Mouse (Mus musculus) layer of hippocampus, adult 18-20 months (tissue): Measurements from ENCODE around the gene Lix1l. TPM values are rescaled to one million over a fixed set of nuclear protein-coding genes. Genes with fewer than 3 reads are reported as not detected.
A peak's percentile ranks its signal among the peaks of the same experiment; 100 is the strongest.
"Not testable (repeated sequence)": the region's sequence is repeated elsewhere in the genome, so short reads cannot be mapped to it uniquely, and the experiment has no call there.

Source experiments
- DNase-seq, 2 experiments: peaks; one replicate each; pipeline ENCODE4 v3.0.0; 2022; ENCODE audit warnings: low spot score in 2 of 2
- total RNA-seq, 2 experiments: library from RNA; stranded (reverse); gene quantifications; 2 replicates each; pipeline ENCODE4 v1.2.3; 2021

Gene Lix1l
- total RNA-seq, 2 experiments from 2014 or later = 30.9 to 33.0 TPM

- DNase-seq = no peak
Observed at GRCm38 (mm10) chr3:96623201-96623600, 22.3 kb downstream of the Lix1l start.

GRCm38 (mm10) chr3:96629729-96630600, 29.0 kb downstream of the Lix1l start, which contains the start of gene Rbm8a:
TSS of gene Rbm8a (plus strand) at chr3:96629933.
- peak; percentile 95 to 99 for DNase-seq

- DNase-seq = no peak
Observed at GRCm38 (mm10) chr3:96632058-96632457, 31.1 kb downstream of the Lix1l start.

- DNase-seq = no peak
Observed at GRCm38 (mm10) chr3:96634015-96634414, 33.1 kb downstream of the Lix1l start.

- peak; percentile 84 to 93 for DNase-seq
Observed at GRCm38 (mm10) chr3:96634928-96635879, 34.3 kb downstream of the Lix1l start, which contains the start of the genes Pex11b and Gm42957. TSS of gene Pex11b (plus strand) at chr3:96635376. TSS of gene Gm42957 (plus strand) at chr3:96635474.

- no peak for DNase-seq
Observed at GRCm38 (mm10) chr3:96635906-96636305, 35.0 kb downstream of the Lix1l start.

GRCm38 (mm10) chr3:96636448-96636847, 35.5 kb downstream of the Lix1l start:
- DNase-seq = no peak

GRCm38 (mm10) chr3:96639219-96639618, 38.3 kb downstream of the Lix1l start:
- peak in 1 of 2 experiments; percentile 70 for DNase-seq

- DNase-seq = peak in 1 of 2 experiments; percentile 27
Observed at GRCm38 (mm10) chr3:96645018-96645649, 44.2 kb downstream of the Lix1l start, which contains the start of gene Itga10. TSS of gene Itga10 (plus strand) at chr3:96645584.

GRCm38 (mm10) chr3:96647365-96647764, 46.4 kb downstream of the Lix1l start:
- no peak for DNase-seq

- DNase-seq = no peak
Observed at GRCm38 (mm10) chr3:96660901-96661300, 60.0 kb downstream of the Lix1l start.

- no peak for DNase-seq
Observed at GRCm38 (mm10) chr3:96662731-96663316, 61.9 kb downstream of the Lix1l start.

GRCm38 (mm10) chr3:96663432-96664239, 62.7 kb downstream of the Lix1l start:
- peak; percentile 83 to 94 for DNase-seq

- DNase-seq = not testable (repeated sequence)
Observed at GRCm38 (mm10) chr3:96665732-96666363, 64.9 kb downstream of the Lix1l start.

GRCm38 (mm10) chr3:96666916-96667315, 66.0 kb downstream of the Lix1l start:
- no peak for DNase-seq

- DNase-seq = no peak
Observed at GRCm38 (mm10) chr3:96667316-96667715, 66.4 kb downstream of the Lix1l start.

GRCm38 (mm10) chr3:96668424-96669067, 67.6 kb downstream of the Lix1l start:
- DNase-seq = no peak

GRCm38 (mm10) chr3:96669727-96670468, 68.9 kb downstream of the Lix1l start, which contains the start of gene Ankrd35:
TSS of gene Ankrd35 (plus strand) at chr3:96670131.
- DNase-seq = peak; percentile 50 to 70
